Mouse (Mus musculus) midbrain, embryonic 13.5 days (tissue): Measurements from ENCODE around the gene Oma1. TPM values are rescaled to one million over a fixed set of nuclear protein-coding genes. Genes with fewer than 3 reads are reported as not detected.

Source experiments
- ATAC-seq: fragments of 200-750 bp; cut with Nextera tagmentation; 2 replicates; pipeline ENCODE4 v1.8.0; 2017; ENCODE audit warnings: mild to moderate bottlenecking, moderate TSS enrichment, moderate library complexity
- H3K27ac ChIP-seq: fragments of 300-500 bp; sonication (generic); 2 replicates; pipeline ENCODE4 v1.5.1; 2015; ENCODE audit warnings: inconsistent platforms, mild to moderate bottlenecking, moderate library complexity
- H3K27me3 ChIP-seq: fragments of 300-500 bp; sonication (generic); 2 replicates; pipeline ENCODE4 v1.6.1; 2015; ENCODE audit warnings: mild to moderate bottlenecking, inconsistent platforms
- H3K36me3 ChIP-seq: fragments of 300-500 bp; sonication (generic); 2 replicates; pipeline ENCODE4 v1.6.1; 2015; ENCODE audit warnings: mild to moderate bottlenecking, inconsistent platforms
- H3K4me1 ChIP-seq: fragments of 300-500 bp; sonication (generic); replicated peaks from 2 replicates; pipeline ENCODE4 v1.6.1; 2015; ENCODE audit warnings: inconsistent platforms
- H3K4me2 ChIP-seq: fragments of 300-500 bp; sonication (generic); replicated peaks from 2 replicates; pipeline ENCODE4 v1.6.1; 2015; ENCODE audit warnings: moderate library complexity, mild to moderate bottlenecking, inconsistent platforms
- H3K4me3 ChIP-seq: fragments of 300-500 bp; sonication (generic); replicated peaks from 2 replicates; pipeline ENCODE4 v1.5.1; 2015; ENCODE audit warnings: mild to moderate bottlenecking, inconsistent platforms
- H3K9ac ChIP-seq: fragments of 300-500 bp; sonication (generic); replicated peaks from 2 replicates; pipeline ENCODE4 v1.6.1; 2015; ENCODE audit warnings: mild to moderate bottlenecking, inconsistent platforms
- H3K9me3 ChIP-seq: fragments of 300-500 bp; sonication (generic); 2 replicates; pipeline ENCODE4 v1.6.1; 2016; ENCODE audit warnings: mild to moderate bottlenecking, inconsistent platforms
- WGBS: fragments of 180-500 bp; shearing (Covaris S2); methylation state at CpG from one replicate; pipeline ENCODE4 v1.1.7; 2015; 5-methylcytosine and 5-hydroxymethylcytosine counted together
- polyA plus RNA-seq: library from polyadenylated mRNA; unstranded; fragments of >200 nt; fragmentation: Nextera tagmentation; extraction: Ambion mirVana; gene quantifications from 2 replicates; pipeline ENCODE4 v1.2.1, GENCODE M21; 2015

Oma1 gene
- polyA plus RNA-seq, 1 experiment from 2014 or later, result 12.0 TPM

DNA sequence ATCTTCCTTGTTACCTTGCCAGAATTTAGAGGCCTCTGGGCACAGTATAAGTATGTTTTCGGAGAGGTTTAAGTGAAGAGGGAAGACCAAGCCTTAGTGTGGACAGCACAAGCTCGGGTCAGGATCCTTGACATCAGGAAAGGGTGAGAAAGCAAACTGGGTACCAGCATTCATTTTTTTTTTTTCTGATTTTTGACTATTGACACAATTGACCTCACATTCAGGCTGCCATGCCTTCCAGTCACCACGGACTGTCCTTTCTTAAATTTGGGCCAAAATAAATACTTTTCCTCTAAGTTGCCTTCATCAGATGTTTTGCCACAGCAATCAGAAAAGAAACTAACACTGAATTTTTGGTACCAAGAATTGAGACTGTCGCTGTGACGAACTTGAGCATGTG lies 68.6 kb downstream of the Oma1 start:
- 90% methylated on average over 5 of the region's 5 CpGs for WGBS
- ATAC-seq, result no peak

DNA sequence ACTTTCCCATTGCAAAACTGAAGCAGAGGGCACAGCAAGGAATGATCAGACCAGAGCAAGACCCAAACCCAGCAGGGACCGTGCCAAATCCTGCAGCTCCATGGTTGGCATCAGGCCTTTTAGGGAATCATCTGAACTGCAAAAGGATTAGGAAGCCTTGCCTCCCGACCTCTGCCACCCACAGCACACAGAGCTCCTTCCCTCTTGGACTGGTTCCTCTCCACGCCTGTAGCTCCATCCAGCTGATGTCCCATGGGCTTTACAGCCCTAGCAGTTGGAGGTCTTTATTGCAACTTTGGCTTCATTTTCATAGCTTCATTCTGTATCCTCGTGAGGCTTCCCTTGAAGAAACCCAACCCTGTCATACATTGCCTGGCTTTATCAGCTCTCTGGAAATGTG lies 71.4 kb downstream of the Oma1 start:
- H3K4me1 ChIP-seq, result peaks cover 16% of the 10 kb centered on the region
- H3K9ac ChIP-seq, result no peak overlapping the region
- no peaks in the 10 kb centered on the region for H3K27me3 ChIP-seq
- H3K4me2 ChIP-seq, result no peak overlapping the region
- no peak overlapping the region for H3K27ac ChIP-seq
- H3K4me3 ChIP-seq, result no peak overlapping the region
- no peak for ATAC-seq
- WGBS, result 76% methylated on average over 4 of the region's 4 CpGs
- no peaks in the 10 kb centered on the region for H3K36me3 ChIP-seq
- no peaks in the 10 kb centered on the region for H3K9me3 ChIP-seq

More for the DNA sequence above, 68.6 kb downstream of the Oma1 start:
- Histone ChIP-seq H3K36me3 (no peaks in the 10 kb centered on the region), H3K4me3 (no peak overlapping the region), H3K9me3 (no peaks in the 10 kb centered on the region), H3K4me1 (peaks cover under 1% of the 10 kb centered on the region; the same call in 1 of the 2 replicates), H3K4me2 (no peak overlapping the region), H3K27ac (no peak overlapping the region), H3K27me3 (no peaks in the 10 kb centered on the region), H3K9ac (no peak overlapping the region)

DNA sequence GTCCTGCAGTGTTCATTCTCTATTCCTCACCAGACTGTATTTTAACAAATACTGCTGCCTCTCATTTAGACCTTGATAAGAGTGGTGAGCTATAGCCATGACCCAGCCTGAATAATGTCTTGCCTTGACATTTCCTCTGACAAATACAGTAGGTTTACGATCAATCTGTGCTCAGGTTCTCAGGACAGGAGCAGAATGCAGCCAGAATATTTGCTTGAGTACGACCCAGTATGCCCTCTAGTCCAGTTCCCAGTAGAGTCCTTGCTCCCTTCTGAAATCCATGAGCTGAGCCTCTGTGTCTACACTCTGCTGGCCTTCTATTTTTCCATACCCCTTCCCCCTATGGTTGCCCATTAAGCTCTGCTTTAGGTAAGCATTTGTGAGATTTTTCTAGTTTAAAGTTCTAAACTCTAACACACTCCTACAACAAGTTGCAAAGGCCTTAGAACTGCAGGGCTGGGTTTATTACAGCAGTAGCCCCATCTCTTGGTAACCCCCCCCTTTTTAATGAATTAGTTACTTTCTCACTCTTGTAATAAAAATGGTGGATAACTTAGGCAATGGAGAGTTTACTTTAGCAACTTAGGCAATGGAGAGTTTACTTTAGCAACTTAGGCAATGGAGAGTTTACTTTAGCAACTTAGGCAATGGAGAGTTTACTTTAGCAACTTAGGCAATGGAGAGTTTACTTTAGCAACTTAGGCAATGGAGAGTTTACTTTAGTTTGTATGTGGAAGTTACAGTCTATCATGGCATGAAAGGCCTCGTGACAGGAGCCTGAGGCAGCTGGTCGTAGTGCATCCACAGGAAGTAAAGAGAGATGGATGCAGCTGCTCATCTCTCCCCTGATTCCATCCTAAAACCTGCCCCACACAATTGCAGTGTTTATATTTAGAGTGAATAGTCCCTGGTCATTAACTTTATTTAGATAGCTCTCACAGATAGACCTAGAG lies 72.5 kb downstream of the Oma1 start:
- no peak for ATAC-seq
- 87% methylated on average over 4 of the region's 4 CpGs for WGBS
- H3K27ac ChIP-seq, result no peak overlapping the region
- no peak overlapping the region for H3K9ac ChIP-seq
- no peaks in the 10 kb centered on the region for H3K9me3 ChIP-seq
- H3K4me2 ChIP-seq, result no peak overlapping the region
- no peaks in the 10 kb centered on the region for H3K27me3 ChIP-seq
- peaks cover 16% of the 10 kb centered on the region for H3K4me1 ChIP-seq
- no peaks in the 10 kb centered on the region for H3K36me3 ChIP-seq
- no peak overlapping the region for H3K4me3 ChIP-seq

DNA sequence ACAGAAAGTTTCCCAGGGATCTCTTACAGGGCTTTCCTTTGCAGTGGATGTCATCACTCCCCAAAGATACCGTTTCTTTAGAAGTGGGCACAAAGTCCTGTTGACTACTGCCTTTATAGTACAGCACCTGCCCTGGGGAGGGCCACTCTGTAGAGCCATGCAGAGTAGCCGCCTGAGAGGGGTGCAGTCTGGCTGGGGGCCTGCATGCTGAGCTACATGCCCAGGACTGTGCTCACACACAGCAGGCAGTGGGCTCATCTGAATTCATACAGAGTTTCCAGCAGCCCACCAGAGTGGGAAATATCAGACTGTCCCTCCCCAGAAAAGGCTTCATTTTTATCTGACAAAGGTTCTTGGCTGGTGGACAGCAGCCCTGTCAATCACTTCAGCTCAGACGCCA lies 73.7 kb downstream of the Oma1 start:
- Histone ChIP-seq H3K9ac (no peak overlapping the region), H3K4me3 (no peak overlapping the region), H3K36me3 (no peaks in the 10 kb centered on the region), H3K27me3 (no peaks in the 10 kb centered on the region), H3K4me2 (no peak overlapping the region), H3K4me1 (peaks cover 16% of the 10 kb centered on the region), H3K9me3 (no peaks in the 10 kb centered on the region), H3K27ac (no peak overlapping the region)
- WGBS, result 52% methylated on average over 3 of the region's 3 CpGs
- peak; percentile 63 for ATAC-seq

DNA sequence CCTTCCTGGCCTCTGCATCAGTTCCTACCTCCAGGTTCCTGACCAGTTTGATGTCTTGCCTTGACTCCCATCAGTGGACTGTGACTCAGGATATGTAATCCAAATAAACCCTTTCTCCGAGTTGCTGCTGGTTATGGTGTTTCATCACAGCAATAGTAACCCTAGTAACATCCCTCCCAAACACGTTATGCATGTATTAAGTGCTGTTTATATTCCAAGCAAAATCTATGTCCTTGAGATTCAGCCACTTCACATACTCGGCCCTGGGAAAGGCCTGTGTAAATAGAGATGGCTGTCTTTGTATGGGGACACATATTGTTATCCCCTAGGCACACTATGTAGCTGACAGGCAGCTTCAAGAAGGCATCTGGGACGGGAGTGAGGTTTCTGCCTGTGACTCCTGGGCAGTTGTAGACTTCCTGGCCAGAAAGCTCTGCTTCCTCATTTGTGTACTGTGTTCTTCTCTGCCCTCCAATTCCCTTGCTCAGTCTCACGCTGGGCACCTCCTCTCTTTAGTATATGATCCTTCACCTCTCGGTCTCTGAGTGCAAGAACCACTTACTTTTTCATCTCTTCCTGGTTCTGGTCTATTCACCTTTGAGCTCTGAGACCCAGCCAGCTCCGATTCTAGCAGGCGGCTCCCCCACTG lies 75.0 kb downstream of the Oma1 start:
- H3K4me3 ChIP-seq, result no peak overlapping the region
- no peaks in the 10 kb centered on the region for H3K36me3 ChIP-seq
- H3K27ac ChIP-seq, result no peak overlapping the region
- H3K9me3 ChIP-seq, result no peaks in the 10 kb centered on the region
- H3K4me2 ChIP-seq, result no peak overlapping the region
- 0 out of 2 replicates have a peak, but pooled peaks have one; percentile 14 for ATAC-seq
- WGBS, result 73% methylated on average over 8 of the region's 8 CpGs
- no peaks in the 10 kb centered on the region for H3K27me3 ChIP-seq
- H3K9ac ChIP-seq, result no peak overlapping the region
- peaks cover 16% of the 10 kb centered on the region for H3K4me1 ChIP-seq

DNA sequence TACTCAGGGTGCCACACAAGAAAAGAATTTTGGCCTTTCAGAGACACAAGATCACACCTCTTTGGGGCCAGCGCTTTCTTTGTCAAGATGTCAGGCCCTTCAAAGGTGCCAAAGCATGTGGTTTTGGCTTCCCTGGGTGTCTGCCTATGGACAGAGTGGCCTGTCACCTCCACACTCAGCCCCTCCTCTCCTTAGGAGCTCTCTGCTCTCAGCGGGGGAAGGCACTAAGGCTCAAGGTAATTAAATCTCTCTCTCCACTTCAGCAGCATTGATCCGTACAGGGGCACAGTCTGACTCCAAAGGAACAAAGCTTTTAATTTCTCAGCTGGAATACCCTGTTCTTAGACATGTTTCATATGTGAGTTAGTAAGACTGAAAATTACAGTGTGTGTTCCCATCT lies 76.0 kb downstream of the Oma1 start:
- Histone ChIP-seq H3K4me3 (no peak overlapping the region), H3K27ac (peak overlapping the region; percentile 45), H3K4me1 (peaks cover 16% of the 10 kb centered on the region), H3K36me3 (no peaks in the 10 kb centered on the region), H3K9me3 (no peaks in the 10 kb centered on the region), H3K4me2 (no peak overlapping the region), H3K27me3 (no peaks in the 10 kb centered on the region), H3K9ac (no peak overlapping the region)
- peak; percentile 71; the same call in 1 of the 2 replicates for ATAC-seq
- 20% methylated on average over 3 of the region's 3 CpGs for WGBS

DNA sequence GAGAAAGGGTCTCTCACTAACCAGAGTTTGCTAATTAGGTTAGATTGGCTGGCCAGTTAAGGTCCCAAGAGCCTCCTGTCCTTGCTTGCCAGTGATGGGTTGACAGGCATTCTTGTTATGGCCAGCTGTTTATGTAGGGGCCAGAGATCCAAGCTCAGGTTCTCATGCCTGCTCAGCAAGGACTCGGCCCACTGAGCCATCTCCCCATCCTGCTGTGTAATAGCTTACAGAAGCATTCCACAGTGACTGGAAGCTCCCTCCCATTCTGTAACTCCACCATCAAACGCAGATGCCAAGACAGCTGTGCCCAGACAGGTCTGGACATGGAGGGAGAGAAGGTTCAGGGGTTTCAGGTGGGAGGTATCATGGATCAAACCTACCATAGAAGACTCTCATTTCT lies 76.9 kb downstream of the Oma1 start:
- Histone ChIP-seq H3K4me3 (no peak overlapping the region), H3K36me3 (no peaks in the 10 kb centered on the region), H3K9me3 (no peaks in the 10 kb centered on the region), H3K4me2 (no peak overlapping the region), H3K4me1 (peaks cover 16% of the 10 kb centered on the region), H3K27ac (no peak overlapping the region), H3K27me3 (no peaks in the 10 kb centered on the region), H3K9ac (no peak overlapping the region)
- 76% methylated on average over 2 of the region's 2 CpGs for WGBS
- no peak for ATAC-seq

DNA sequence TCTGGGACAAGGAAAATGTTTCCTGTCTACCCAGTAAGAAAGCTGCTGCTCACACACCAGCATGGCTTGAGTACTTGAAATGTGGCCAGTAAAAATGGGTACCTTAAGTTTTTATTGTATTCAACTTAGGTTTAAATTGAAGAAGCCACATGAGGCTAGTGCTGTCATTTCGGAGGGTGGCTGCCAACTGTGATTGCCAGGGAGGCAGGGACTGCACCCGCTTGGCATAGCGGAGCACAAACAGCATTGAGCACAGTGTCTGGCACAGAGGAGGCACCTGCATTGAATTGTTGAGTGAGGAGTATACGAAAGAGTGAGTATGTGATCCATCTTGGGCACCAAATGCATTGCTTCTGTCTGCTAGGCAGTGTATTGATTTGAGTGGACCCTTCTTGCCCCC lies 81.5 kb downstream of the Oma1 start:
- H3K27ac ChIP-seq, result no peak overlapping the region
- H3K4me2 ChIP-seq, result no peak overlapping the region
- no peaks in the 10 kb centered on the region for H3K27me3 ChIP-seq
- H3K9me3 ChIP-seq, result no peaks in the 10 kb centered on the region
- no peaks in the 10 kb centered on the region for H3K36me3 ChIP-seq
- no peak for ATAC-seq
- no peak overlapping the region for H3K9ac ChIP-seq
- 93% methylated on average over 4 of the region's 4 CpGs for WGBS
- H3K4me3 ChIP-seq, result no peak overlapping the region
- peaks cover 6% of the 10 kb centered on the region; the same call in 1 of the 2 replicates for H3K4me1 ChIP-seq

DNA sequence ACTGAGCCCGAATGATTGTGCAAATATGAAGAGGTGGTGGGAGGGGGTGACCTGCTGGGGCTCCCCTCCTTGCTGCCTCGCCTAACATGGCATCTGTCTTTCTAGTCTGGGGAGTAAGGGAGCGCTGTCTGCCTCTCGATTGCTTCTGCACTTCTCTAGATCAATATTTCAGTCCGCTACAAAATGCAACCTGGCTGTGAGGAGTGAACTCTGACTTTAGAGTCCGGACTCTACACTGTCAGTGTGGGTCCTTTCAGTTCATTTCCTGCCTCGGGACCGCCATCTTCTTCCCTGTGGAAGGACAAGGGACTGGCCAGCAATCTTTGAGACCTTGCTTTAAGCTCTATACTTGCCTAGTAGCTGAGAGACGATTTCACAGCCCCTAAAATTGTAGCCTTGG lies 82.3 kb downstream of the Oma1 start:
- H3K4me1 ChIP-seq, result peaks cover 6% of the 10 kb centered on the region; the same call in 1 of the 2 replicates
- no peak overlapping the region for H3K4me3 ChIP-seq
- ATAC-seq, result no peak
- 75% methylated on average over 9 of the region's 9 CpGs for WGBS
- no peaks in the 10 kb centered on the region for H3K9me3 ChIP-seq
- H3K27ac ChIP-seq, result no peak overlapping the region
- H3K27me3 ChIP-seq, result no peaks in the 10 kb centered on the region
- no peak overlapping the region for H3K9ac ChIP-seq
- no peak overlapping the region for H3K4me2 ChIP-seq
- H3K36me3 ChIP-seq, result no peaks in the 10 kb centered on the region

DNA sequence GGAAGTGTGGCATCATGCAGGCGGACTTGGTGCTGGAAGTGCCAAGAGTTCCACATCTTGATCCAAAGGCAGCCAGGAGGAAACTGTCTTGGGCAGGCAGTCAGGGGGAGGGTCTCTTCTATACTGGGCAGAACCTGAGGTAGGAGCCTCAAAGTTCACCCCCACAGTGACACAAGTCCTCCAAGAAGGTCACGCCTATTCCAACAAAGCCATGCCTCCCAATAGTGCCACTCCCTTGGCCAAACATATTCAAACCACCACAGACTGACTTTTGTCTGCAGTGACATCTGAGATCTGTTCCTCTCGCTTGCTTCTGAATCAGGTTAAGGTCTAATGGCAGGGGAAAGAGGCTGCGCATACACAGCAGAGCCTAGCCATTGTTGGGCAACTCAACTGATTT lies 83.3 kb downstream of the Oma1 start:
- Histone ChIP-seq H3K27me3 (no peaks in the 10 kb centered on the region), H3K4me1 (peaks cover 6% of the 10 kb centered on the region; the same call in 1 of the 2 replicates), H3K36me3 (no peaks in the 10 kb centered on the region), H3K9ac (no peak overlapping the region), H3K4me3 (no peak overlapping the region), H3K27ac (no peak overlapping the region), H3K9me3 (no peaks in the 10 kb centered on the region), H3K4me2 (no peak overlapping the region)
- 84% methylated on average over 4 of the region's 4 CpGs for WGBS
- no peak for ATAC-seq

DNA sequence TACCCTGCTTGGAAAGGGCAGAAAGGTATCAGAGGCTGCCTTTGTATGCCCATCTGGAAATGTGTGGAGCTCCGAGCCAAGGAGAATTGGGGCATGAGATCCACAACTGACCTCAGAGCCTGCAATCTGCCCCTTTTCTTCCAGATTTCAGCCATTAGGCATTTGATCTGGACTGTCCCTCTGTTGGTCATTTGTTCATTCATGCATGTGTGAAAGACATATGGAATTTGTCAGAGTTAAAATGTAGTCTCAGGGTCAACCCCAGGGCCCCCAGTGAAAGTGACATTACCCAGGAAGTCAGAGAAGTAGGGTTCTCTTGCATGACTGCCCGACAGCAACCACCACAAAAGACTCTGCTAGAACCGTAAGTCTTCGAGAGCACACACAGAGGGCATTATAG lies 89.0 kb downstream of the Oma1 start:
- Histone ChIP-seq H3K36me3 (no peaks in the 10 kb centered on the region), H3K4me2 (no peak overlapping the region), H3K27ac (no peak overlapping the region), H3K4me3 (no peak overlapping the region), H3K27me3 (no peaks in the 10 kb centered on the region), H3K4me1 (no peaks in the 10 kb centered on the region), H3K9ac (no peak overlapping the region), H3K9me3 (no peaks in the 10 kb centered on the region)
- no peak for ATAC-seq
- WGBS, result 79% methylated on average over 4 of the region's 4 CpGs

DNA sequence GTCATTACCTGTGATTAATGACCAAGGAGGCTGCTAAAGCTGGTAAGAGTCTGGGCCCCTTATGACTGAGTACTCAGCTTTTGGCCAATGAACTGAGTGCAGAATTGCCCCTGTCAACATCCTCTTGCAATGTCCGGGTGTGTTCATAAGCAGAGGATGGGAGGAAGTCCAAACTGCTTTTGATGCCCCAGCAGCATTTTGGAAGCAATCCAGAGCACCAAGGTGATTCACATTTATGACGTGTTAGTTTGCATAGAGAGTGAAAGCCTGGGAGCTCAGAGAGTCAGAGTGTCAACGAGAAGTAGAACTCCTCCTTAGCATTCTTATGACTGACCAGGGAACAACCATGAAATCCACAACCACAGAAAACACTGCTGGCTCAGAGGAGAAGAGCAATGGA lies 91.7 kb downstream of the Oma1 start:
- no peak overlapping the region for H3K9ac ChIP-seq
- H3K9me3 ChIP-seq, result no peaks in the 10 kb centered on the region
- no peaks in the 10 kb centered on the region for H3K36me3 ChIP-seq
- no peaks in the 10 kb centered on the region for H3K27me3 ChIP-seq
- no peak overlapping the region for H3K4me2 ChIP-seq
- no peak for ATAC-seq
- no peaks in the 10 kb centered on the region for H3K4me1 ChIP-seq
- WGBS, result 86% methylated on average over 3 of the region's 3 CpGs
- H3K4me3 ChIP-seq, result no peak overlapping the region
- no peak overlapping the region for H3K27ac ChIP-seq
